Mouse (Mus musculus) left cerebral cortex, postnatal 25 days (tissue): Measurements from ENCODE around the gene H2afb2. TPM values are rescaled to one million over a fixed set of nuclear protein-coding genes. Genes with fewer than 3 reads are reported as not detected.

Experiments
- DNase-seq, 2 experiments: peaks; one replicate each; pipeline ENCODE4 v3.0.0; 2022; ENCODE audit warnings: low spot score in 2 of 2, mixed read lengths in 1 of 2
- intact Hi-C: fragments of 180-260 bp; cut with DNase I; formaldehyde crosslinking; loops from one replicate; pipeline ENCODE4 v1.15.1; 2025
- total RNA-seq, 2 experiments: library from RNA; stranded (reverse); gene quantifications; 2 replicates each; pipeline ENCODE4 v1.2.3; 2021

The H2afb2 gene
- total RNA-seq: not detected

GRCm38 (mm10) chrX:116680878-116681277 is at the start of gene H2afb2:
Gene H2afb2 (plus strand): TSS chrX:116681178.
- intact Hi-C loops: no loop called here
- DNase-seq: no peak

Other genes starting within 250 kb of the H2afb2 start
- gene Cpxcr1, start 232.2 kb upstream of the H2afb2 start, total RNA-seq: not detected